Mouse (Mus musculus) CH12.LX (cell line): ENCODE results near the gene Pxn. TPM values are rescaled to one million over a fixed set of nuclear protein-coding genes. Genes with fewer than 3 reads are reported as not detected.

ENCODE experiments used
- DNase-seq: peaks from one replicate; pipeline ENCODE4 v3.0.0-alpha.2; 2013; ENCODE audit errors: extremely low read depth
- H3K27ac ChIP-seq: 2 replicates; pipeline ENCODE4 v1.5.1; 2012; ENCODE audit warnings: low read depth, mild to moderate bottlenecking, control low read depth, moderate library complexity; ENCODE audit not compliant: insufficient read depth
- H3K27me3 ChIP-seq: replicated peaks from 2 replicates; pipeline ENCODE3; 2012; ENCODE audit warnings: inconsistent platforms
- H3K36me3 ChIP-seq, 2 experiments: replicated peaks in 1 of 2; 2 replicates each; pipeline versions ENCODE3 to v1.6.1; 2012; ENCODE audit warnings: inconsistent platforms in 1 of 2, low read length in 1 of 2, mild to moderate bottlenecking in 1 of 2, mixed read lengths in 1 of 2, moderate library complexity in 1 of 2; ENCODE audit not compliant: control insufficient read depth in 1 of 2, insufficient read depth in 1 of 2
- H3K4me1 ChIP-seq, 2 experiments: 2 replicates each; pipeline ENCODE4 v1.6.1; 2012; ENCODE audit warnings: inconsistent platforms in 1 of 2, moderate library complexity in 1 of 2; ENCODE audit not compliant: insufficient read depth in 2 of 2, control insufficient read depth in 1 of 2
- H3K4me2 ChIP-seq: 2 replicates; pipeline ENCODE4 v1.6.1; 2012; ENCODE audit warnings: low read depth, mild to moderate bottlenecking, control low read depth; ENCODE audit not compliant: poor library complexity, insufficient read depth, severe bottlenecking
- H3K4me3 ChIP-seq, 3 experiments: fragments of 150-350 bp in 1 of 3; sonication (generic) in 1 of 3; replicated peaks in 1 of 3; 2 replicates each; pipeline versions ENCODE3 to v1.5.1; 2011 to 2012; ENCODE audit warnings: low read depth in 2 of 3, low read length in 2 of 3, mild to moderate bottlenecking in 2 of 3, moderate library complexity in 2 of 3, control low read depth in 1 of 3, improper control_type of control experiment in 1 of 3, inconsistent platforms in 1 of 3, mixed read lengths in 1 of 3; ENCODE audit not compliant: poor library complexity in 1 of 3
- H3K79me2 ChIP-seq: replicated peaks from 2 replicates; pipeline ENCODE4 v1.6.1; 2012; ENCODE audit warnings: mild to moderate bottlenecking, moderate library complexity; ENCODE audit not compliant: control insufficient read depth, poor library complexity, insufficient read depth, severe bottlenecking; ENCODE audit errors: extremely low read depth
- H3K9ac ChIP-seq: 2 replicates; pipeline ENCODE4 v1.6.1; 2012; ENCODE audit warnings: low read depth, mild to moderate bottlenecking, control low read depth, moderate library complexity; ENCODE audit not compliant: insufficient read depth
- H3K9me3 ChIP-seq: replicated peaks from 2 replicates; pipeline ENCODE3; 2012; ENCODE audit warnings: low read length, inconsistent platforms, mixed read lengths
- BHLHE40 ChIP-seq: IDR thresholded peaks from 2 replicates; pipeline ENCODE4 v1.6.1; 2011; ENCODE audit warnings: mild to moderate bottlenecking, low read depth, low read length, improper control_type of control experiment
- CHD1 ChIP-seq: IDR thresholded peaks from 2 replicates; pipeline ENCODE4 v1.6.1; 2012; ENCODE audit warnings: low read depth, low read length, improper control_type of control experiment, inconsistent platforms
- CHD2 ChIP-seq: IDR thresholded peaks from 2 replicates; pipeline ENCODE4 v1.6.1; 2011; ENCODE audit warnings: low read length, improper control_type of control experiment
- CTCF ChIP-seq, 2 experiments: IDR thresholded peaks in 1 of 2; conservative IDR thresholded peaks in 1 of 2; 2 replicates each; pipeline ENCODE4 v1.5.1; 2011 to 2012; ENCODE audit warnings: low read depth in 2 of 2, low read length in 2 of 2, improper control_type of control experiment in 1 of 2, inconsistent platforms in 1 of 2, mild to moderate bottlenecking in 1 of 2, moderate library complexity in 1 of 2
- E2F4 ChIP-seq: IDR thresholded peaks from 2 replicates; pipeline ENCODE4 v1.6.1; 2011; ENCODE audit warnings: low read depth, low read length, improper control_type of control experiment; ENCODE audit not compliant: insufficient replicate concordance
- ELF1 ChIP-seq: IDR thresholded peaks from 2 replicates; pipeline ENCODE4 v1.6.1; 2014; ENCODE audit warnings: low read depth, mild to moderate bottlenecking, inconsistent platforms, low read length, improper control_type of control experiment
- EP300 ChIP-seq: IDR thresholded peaks from 2 replicates; pipeline ENCODE4 v1.6.1; 2011; ENCODE audit warnings: low read length, improper control_type of control experiment
- ETS1 ChIP-seq: conservative IDR thresholded peaks from 2 replicates; pipeline ENCODE4 v1.6.1; 2012; ENCODE audit warnings: low read depth, mild to moderate bottlenecking, inconsistent platforms, low read length, improper control_type of control experiment, moderate library complexity
- GABPA ChIP-seq: IDR thresholded peaks from 2 replicates; pipeline ENCODE4 v1.6.1; 2012; ENCODE audit warnings: low read depth, low read length, improper control_type of control experiment, inconsistent platforms; ENCODE audit not compliant: insufficient replicate concordance
- HCFC1 ChIP-seq: IDR thresholded peaks from 2 replicates; pipeline ENCODE4 v1.6.1; 2012; ENCODE audit warnings: low read depth, mild to moderate bottlenecking, inconsistent platforms, low read length, improper control_type of control experiment
- IRF4 ChIP-seq: IDR thresholded peaks from 2 replicates; pipeline ENCODE4 v1.6.1; 2014; ENCODE audit warnings: low read depth, mild to moderate bottlenecking, inconsistent platforms, low read length, improper control_type of control experiment
- JUN ChIP-seq: IDR thresholded peaks from 2 replicates; pipeline ENCODE4 v1.6.1; 2011; ENCODE audit warnings: low read depth, mild to moderate bottlenecking, low read length, improper control_type of control experiment, moderate library complexity; ENCODE audit not compliant: insufficient read depth
- JUND ChIP-seq: conservative IDR thresholded peaks from 2 replicates; pipeline ENCODE4 v1.6.1; 2011; ENCODE audit warnings: low read depth, low read length, improper control_type of control experiment
- KAT2A ChIP-seq: IDR thresholded peaks from 2 replicates; pipeline ENCODE4 v1.6.1; 2012; ENCODE audit warnings: low read length, improper control_type of control experiment, inconsistent platforms; ENCODE audit not compliant: insufficient replicate concordance
- MAFK ChIP-seq: IDR thresholded peaks from 2 replicates; pipeline ENCODE4 v1.6.1; 2011; ENCODE audit warnings: low read length, improper control_type of control experiment; ENCODE audit not compliant: insufficient replicate concordance
- MAX ChIP-seq: IDR thresholded peaks from 2 replicates; pipeline ENCODE4 v1.6.1; 2011; ENCODE audit warnings: low read length, improper control_type of control experiment
- MAZ ChIP-seq: IDR thresholded peaks from 2 replicates; pipeline ENCODE4 v1.6.1; 2012; ENCODE audit warnings: low read depth, mild to moderate bottlenecking, inconsistent platforms, low read length, improper control_type of control experiment, moderate library complexity
- MEF2A ChIP-seq: IDR thresholded peaks from 2 replicates; pipeline ENCODE4 v1.6.1; 2014; ENCODE audit warnings: low read depth, mild to moderate bottlenecking, inconsistent platforms, low read length, improper control_type of control experiment, borderline replicate concordance
- MXI1 ChIP-seq: IDR thresholded peaks from 2 replicates; pipeline ENCODE4 v1.6.1; 2011; ENCODE audit warnings: mild to moderate bottlenecking, low read depth, low read length, improper control_type of control experiment
- MYC ChIP-seq: IDR thresholded peaks from 2 replicates; pipeline ENCODE4 v1.6.1; 2011; ENCODE audit warnings: low read depth, mild to moderate bottlenecking, improper control_type of control experiment, low read length
- NELFE ChIP-seq: IDR thresholded peaks from 2 replicates; pipeline ENCODE4 v1.6.1; 2011; ENCODE audit warnings: low read depth, low read length, improper control_type of control experiment
- NRF1 ChIP-seq: IDR thresholded peaks from 2 replicates; pipeline ENCODE4 v1.6.1; 2014; ENCODE audit warnings: low read depth, mild to moderate bottlenecking, inconsistent platforms, low read length, improper control_type of control experiment, moderate library complexity
- PAX5 ChIP-seq: IDR thresholded peaks from 2 replicates; pipeline ENCODE4 v1.6.1; 2012; ENCODE audit warnings: low read length, inconsistent platforms, mixed read lengths
- POLR2A ChIP-seq: IDR thresholded peaks from 2 replicates; pipeline ENCODE4 v1.6.1; 2011; ENCODE audit warnings: low read depth, mild to moderate bottlenecking, improper control_type of control experiment, low read length
- POLR2AphosphoS2 ChIP-seq: IDR thresholded peaks from 2 replicates; pipeline ENCODE4 v1.6.1; 2011; ENCODE audit warnings: low read depth, low read length, improper control_type of control experiment
- RAD21 ChIP-seq: IDR thresholded peaks from 2 replicates; pipeline ENCODE4 v1.6.1; 2011; ENCODE audit warnings: low read depth, mild to moderate bottlenecking, low read length, improper control_type of control experiment, moderate library complexity
- RCOR1 ChIP-seq: conservative IDR thresholded peaks from 2 replicates; pipeline ENCODE4 v1.6.1; 2012; ENCODE audit warnings: low read depth, mild to moderate bottlenecking, inconsistent platforms, low read length, improper control_type of control experiment
- SIN3A ChIP-seq: IDR thresholded peaks from 2 replicates; pipeline ENCODE4 v1.6.1; 2012; ENCODE audit warnings: low read length, improper control_type of control experiment, inconsistent platforms
- SMC3 ChIP-seq: IDR thresholded peaks from 2 replicates; pipeline ENCODE4 v1.6.1; 2011; ENCODE audit warnings: low read depth, low read length, improper control_type of control experiment
- TBP ChIP-seq: conservative IDR thresholded peaks from 2 replicates; pipeline ENCODE4 v1.6.1; 2011; ENCODE audit warnings: low read depth, low read length, improper control_type of control experiment
- TCF12 ChIP-seq: IDR thresholded peaks from 2 replicates; pipeline ENCODE4 v1.6.1; 2014; ENCODE audit warnings: low read depth, mild to moderate bottlenecking, inconsistent platforms, low read length, improper control_type of control experiment
- UBTF ChIP-seq: IDR thresholded peaks from 2 replicates; pipeline ENCODE4 v1.6.1; 2012; ENCODE audit warnings: low read depth, mild to moderate bottlenecking, inconsistent platforms, low read length, improper control_type of control experiment, moderate library complexity
- USF1 ChIP-seq: IDR thresholded peaks from 2 replicates; pipeline ENCODE4 v1.6.1; 2014; ENCODE audit warnings: low read depth, mild to moderate bottlenecking, inconsistent platforms, low read length, improper control_type of control experiment
- USF2 ChIP-seq: conservative IDR thresholded peaks from 2 replicates; pipeline ENCODE4 v1.6.1; 2011; ENCODE audit warnings: low read depth, low read length, improper control_type of control experiment
- ZC3H11A ChIP-seq: IDR thresholded peaks from 2 replicates; pipeline ENCODE4 v1.6.1; 2012; ENCODE audit warnings: low read depth, mild to moderate bottlenecking, inconsistent platforms, low read length, improper control_type of control experiment
- ZKSCAN1 ChIP-seq: IDR thresholded peaks from 2 replicates; pipeline ENCODE4 v1.6.1; 2012; ENCODE audit warnings: low read depth, inconsistent platforms, low read length, improper control_type of control experiment, borderline replicate concordance
- ZMIZ1 ChIP-seq: IDR thresholded peaks from 2 replicates; pipeline ENCODE4 v1.6.1; 2012; ENCODE audit warnings: low read depth, mild to moderate bottlenecking, inconsistent platforms, low read length, improper control_type of control experiment
- ZNF384 ChIP-seq: IDR thresholded peaks from 2 replicates; pipeline ENCODE4 v1.6.1; 2012; ENCODE audit warnings: low read depth, low read length, improper control_type of control experiment, inconsistent platforms
- dilution Hi-C: fragments of 300-500 bp; cut with MboI; formaldehyde crosslinking; loops from 2 replicates; pipeline ENCODE4 v1.14.3; 2020; ENCODE audit warnings: low sequenced_read_pairs; ENCODE audit not compliant: extremely low pct_unique_long_range_greater_than_20kb, extremely low pct_ligation_motif_present
- in situ Hi-C: fragments of 300-500 bp; cut with MboI; formaldehyde crosslinking; loops from 3 replicates; pipeline ENCODE4 v1.14.3; 2019; ENCODE audit warnings: low sequenced_read_pairs, low pct_ligation_motif_present, low pct_unique_long_range_greater_than_20kb, mixed read lengths
- polyA plus RNA-seq: library from polyadenylated mRNA; unstranded; fragments of >175 nt; gene quantifications from 2 replicates; pipeline ENCODE4 v1.2.1, GENCODE M21; 2012; ENCODE audit warnings: low read depth; ENCODE audit not compliant: insufficient read length
- total RNA-seq, 2 experiments: library from RNA; depleted of rRNA; stranded (reverse); fragments of 300-350 nt in 1 of 2; fragments of >200 nt in 1 of 2; gene quantifications; 2 replicates each; pipeline ENCODE4 v1.2.3; 2012 to 2014

Gene Pxn
- total RNA-seq (2012; rRNA removed) = 21.1 and 22.6 TPM in 2 replicates
- 13.9 and 17.0 TPM in 2 replicates for total RNA-seq (2014; rRNA removed)
- polyA plus RNA-seq = 30.0 and 43.4 TPM in 2 replicates

GRCm38 (mm10) chr5:115506454-115507201 is at the start of gene Pxn:
TSS of gene Pxn (plus strand) at chr5:115506676.
- H3K4me1 ChIP-seq = peaks cover 15 to 36% of the 10 kb centered on the region in 2 experiments
- peaks cover 0 to 10% of the 10 kb centered on the region in 2 experiments for H3K36me3 ChIP-seq
- peak within 1 kb of the TSS; percentile 90 for H3K9ac ChIP-seq
- in situ Hi-C loops = no loop called here
- peak; percentile 89 for DNase-seq
- peak within 1 kb of the TSS; percentile 85 to 96 (median 92) for H3K4me3 ChIP-seq
- dilution Hi-C loops = no loop called here
- H3K79me2 ChIP-seq = no peaks in the 10 kb centered on the region; the same call in 1 of the 2 replicates
- no peak within 1 kb of the TSS for H3K27ac ChIP-seq
- peak within 1 kb of the TSS; percentile 84 for H3K4me2 ChIP-seq
- H3K27me3 ChIP-seq = peaks cover 5% of the 10 kb centered on the region
- TF ChIP-seq ZNF384 (no peak), JUND (no peak), ZC3H11A (peak; percentile 85), MXI1 (peak; percentile 63; the same call in 1 of the 2 replicates), HCFC1 (peak; percentile 46), CTCF (conservative IDR thresholded peaks at IDR 0.05 in 1 of 2, IDR thresholded peaks at IDR 0.05 in 1 of 2; ENCODE audit: low read depth in 2 of 2, low read length in 2 of 2) (peak; percentile 43 to 92; a peak in 3 of 4 replicates), ZMIZ1 (no peak), GABPA (no peak), UBTF (peak; percentile 53; the same call in 1 of the 2 replicates), ZKSCAN1 (no peak), ETS1 (no peak), MAX (no peak), TCF12 (peak; percentile 60), NRF1 (no peak), TBP (no peak), ELF1 (peak; percentile 26; the same call in 1 of the 2 replicates), MEF2A (no peak; the same call in 1 of the 2 replicates), IRF4 (no peak), CHD1 (no peak), E2F4 (no peak), CHD2 (no peak), SMC3 (peak; percentile 97), USF1 (no peak), PAX5 (no peak), SIN3A (no peak), USF2 (no peak), MAFK (peak; percentile 50; the same call in 1 of the 2 replicates), RAD21 (peak; percentile 83), NELFE (peak; percentile 67), RCOR1 (no peak), MAZ (peak; percentile 88), EP300 (no peak), BHLHE40 (peak; percentile 60), POLR2AphosphoS2 (no peak), KAT2A (no peak), POLR2A (peak; percentile 81), JUN (no peak), MYC (no peak)
- H3K9me3 ChIP-seq = peaks cover 5% of the 10 kb centered on the region
